Mouse (Mus musculus) left cerebral cortex, adult 18-20 months (tissue): Measurements from ENCODE around the gene Zfp639. TPM values are rescaled to one million over a fixed set of nuclear protein-coding genes. Genes with fewer than 3 reads are reported as not detected.
A peak's percentile ranks its signal among the peaks of the same experiment; 100 is the strongest.

Experiments used
- DNase-seq, 2 experiments: peaks; one replicate each; pipeline ENCODE4 v3.0.0; 2021 to 2022; ENCODE audit warnings: low spot score in 2 of 2, mixed read lengths in 1 of 2
- total RNA-seq, 2 experiments: library from RNA; stranded (reverse); gene quantifications; 2 replicates each; pipeline ENCODE4 v1.2.3; 2021

Zfp639 gene
- total RNA-seq, 2 experiments from 2014 or later, result 33.5 to 33.8 TPM

DNA sequence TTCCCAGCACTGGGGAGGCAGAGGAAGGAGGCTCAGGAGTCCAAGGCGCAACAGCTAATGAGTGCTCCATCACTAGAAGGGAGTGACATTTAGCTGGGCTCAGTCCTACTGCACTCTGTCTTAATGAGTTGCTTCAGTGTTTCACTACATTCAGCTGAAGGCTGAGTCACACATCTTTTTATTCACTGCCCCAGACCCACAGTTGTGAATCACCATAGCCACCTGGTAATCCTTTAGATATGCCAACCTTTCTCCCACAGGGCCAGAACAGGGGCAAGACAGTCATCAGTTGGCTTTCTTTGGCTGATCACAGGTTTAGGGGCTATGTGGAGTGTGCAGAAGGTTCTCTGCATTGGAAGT lies 13.4 kb upstream of the Zfp639 start:
- no peak for DNase-seq

- DNase-seq, result no peak
Observed at GRCm38 (mm10) chr3:32500346-32500745, 9.7 kb upstream of the Zfp639 start.

GRCm38 (mm10) chr3:32505841-32506240 lies 4.2 kb upstream of the Zfp639 start:
- DNase-seq, result no peak

DNA sequence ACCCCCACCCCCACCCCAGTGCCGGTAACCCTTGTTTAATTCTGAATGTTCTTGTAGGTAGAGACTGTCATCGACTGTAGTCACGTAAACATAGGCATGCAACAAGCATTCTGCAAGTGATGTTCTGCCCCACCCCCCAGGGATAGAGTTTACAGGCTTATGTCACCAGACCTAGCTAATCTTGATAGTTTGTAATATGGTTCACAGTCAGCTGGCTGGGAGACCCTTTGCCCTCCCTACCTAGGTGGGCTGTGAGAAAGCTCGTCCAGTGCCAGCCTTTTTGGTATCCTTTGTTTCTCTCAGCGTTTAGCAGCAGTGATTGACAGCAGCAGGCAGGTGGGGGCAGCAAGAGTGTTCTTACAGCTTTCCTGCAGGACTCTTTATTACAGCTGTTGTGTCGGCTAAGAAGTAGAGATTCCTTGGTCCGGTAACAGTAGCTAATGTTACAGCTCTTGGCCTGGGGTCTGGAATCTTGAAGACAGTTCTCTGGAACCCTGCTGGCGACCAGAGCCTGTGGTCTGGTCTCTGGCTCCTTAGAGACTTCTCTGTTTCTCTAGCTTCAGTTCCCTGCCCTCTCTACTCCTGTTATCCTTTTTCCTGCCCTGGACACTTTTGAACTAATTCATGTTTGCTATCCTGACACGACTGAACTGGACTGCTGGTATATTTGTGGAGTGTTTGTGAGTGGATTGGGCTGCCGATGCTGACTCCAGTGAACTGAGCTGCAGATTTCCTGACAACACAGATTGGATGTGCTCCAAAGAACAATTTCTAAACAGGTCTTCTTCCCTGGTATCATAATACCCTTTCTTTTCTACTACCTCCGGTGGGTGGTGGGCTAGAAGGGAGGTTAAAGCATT lies 3.5 kb upstream of the Zfp639 start:
- no peak for DNase-seq

DNA sequence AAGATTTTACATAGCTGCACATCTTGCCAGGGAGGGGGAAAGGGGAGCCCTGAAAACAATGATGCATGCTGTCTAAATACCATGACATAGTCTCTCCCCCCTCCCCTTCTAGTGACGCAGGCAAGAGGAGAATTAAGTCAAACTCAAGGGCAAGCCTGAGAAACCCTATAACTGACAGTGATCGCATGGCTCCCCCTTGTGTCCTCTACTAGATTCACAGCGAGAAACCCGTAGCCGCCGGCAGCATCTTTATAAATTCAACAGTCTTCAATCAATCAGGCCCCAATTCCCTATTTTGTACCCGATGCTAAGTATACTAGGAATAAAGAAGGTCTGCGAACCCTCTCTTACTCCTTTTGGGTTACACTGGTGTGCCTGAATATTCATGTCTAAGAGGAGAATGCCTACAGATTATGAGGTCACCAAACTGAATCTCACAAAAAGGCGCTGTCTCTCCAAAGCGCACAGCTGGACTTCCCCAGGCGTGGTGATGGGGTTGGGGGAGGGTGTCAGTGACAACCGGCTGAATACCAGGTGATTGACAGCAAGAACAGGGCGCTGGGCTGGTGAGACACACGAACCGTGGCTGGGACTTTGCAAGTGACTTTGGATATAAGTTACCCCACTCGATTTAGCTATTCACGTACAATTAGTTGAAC lies 1.3 kb upstream of the Zfp639 start:
- DNase-seq, result peak; percentile 67 to 71

DNA sequence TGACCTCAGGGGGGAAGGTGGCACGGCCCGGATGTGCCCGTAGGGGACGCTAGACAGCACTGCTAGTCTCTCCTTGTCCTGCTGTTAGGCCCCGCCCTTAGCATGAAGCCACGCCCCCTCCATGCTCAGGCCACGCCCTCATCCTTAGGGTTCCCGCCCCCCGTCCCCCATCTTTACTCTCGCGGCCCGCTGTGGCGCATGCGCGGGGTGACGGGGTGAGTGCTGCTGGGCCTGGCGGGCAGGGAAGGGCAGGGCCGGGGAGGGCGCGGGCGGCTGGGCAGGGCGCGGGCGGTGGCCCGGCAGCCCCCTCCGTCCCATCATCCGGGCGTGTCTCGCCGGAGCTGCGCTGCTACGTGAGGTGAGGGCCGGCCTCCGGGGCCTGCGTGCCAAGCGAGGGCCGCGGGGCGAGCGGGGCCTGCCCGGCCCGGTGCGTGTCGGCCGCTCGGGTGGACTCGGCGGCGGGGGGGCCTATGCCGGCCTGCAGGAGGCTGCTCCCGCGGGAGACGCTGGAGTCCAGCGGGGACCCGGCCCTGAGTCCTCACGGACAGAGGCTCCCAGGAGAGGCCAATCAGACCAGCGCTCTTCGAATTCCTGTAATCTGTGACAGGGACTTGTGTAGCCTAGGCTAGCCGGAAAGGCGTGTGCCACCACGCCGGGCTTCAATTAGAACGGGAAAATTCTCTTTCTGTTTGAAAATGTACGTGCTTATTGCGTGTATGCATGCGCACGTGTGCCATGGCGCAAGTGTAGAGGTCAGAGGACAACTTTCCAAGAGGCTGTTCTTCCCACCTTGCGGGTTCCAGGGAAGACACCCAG lies 524 bp downstream of the Zfp639 start:
- peak; percentile 92 to 94 for DNase-seq

DNA sequence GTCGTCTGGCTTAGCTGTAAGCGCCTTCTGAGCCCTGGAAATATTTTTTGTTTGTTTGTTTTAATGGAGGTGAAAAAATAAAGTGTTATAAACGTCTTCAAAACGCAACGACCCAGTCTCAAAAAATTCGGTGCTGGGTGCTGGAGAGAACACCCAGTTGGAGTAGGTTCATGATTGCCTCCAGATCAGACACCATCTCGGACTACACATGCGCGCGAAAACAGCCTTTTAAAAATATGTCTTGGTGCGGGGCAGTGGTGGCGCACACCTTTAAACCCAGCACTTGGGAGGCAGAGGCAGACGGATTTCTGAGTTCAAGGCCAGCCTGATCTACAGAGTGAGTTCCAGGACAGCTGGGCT lies 1.1 kb downstream of the Zfp639 start:
- peak in 1 of 2 experiments; percentile 21 for DNase-seq

DNA sequence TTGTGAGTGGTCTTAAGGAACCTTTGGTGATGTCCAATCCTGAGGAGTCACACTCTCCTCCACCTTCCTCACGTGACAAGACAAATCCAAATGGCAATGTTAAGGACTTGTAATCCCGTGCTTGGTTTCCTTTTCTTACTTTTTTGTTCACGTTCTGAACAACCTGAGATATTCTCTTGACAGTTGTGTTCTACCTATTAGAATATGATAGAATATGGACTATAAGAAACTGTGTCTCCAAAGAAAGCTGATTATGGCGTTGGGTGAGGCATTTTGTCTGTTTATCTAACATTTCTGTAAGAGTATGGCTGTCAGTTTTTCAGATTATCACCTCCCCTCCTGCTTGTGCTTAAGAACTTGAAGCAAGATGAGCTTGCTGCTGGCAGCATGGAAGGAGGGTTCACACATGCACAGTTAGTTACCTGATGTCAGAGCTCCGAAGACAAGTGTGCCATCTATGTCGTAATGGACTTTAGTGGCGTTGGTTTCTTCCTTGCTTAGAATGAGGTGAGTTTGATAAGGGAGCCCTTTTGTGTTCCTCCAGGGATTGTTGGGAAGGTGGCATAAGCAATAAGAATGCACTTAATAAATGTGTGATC lies 2.7 kb downstream of the Zfp639 start:
- DNase-seq, result no peak

GRCm38 (mm10) chr3:32513528-32513927 lies 3.5 kb downstream of the Zfp639 start:
- DNase-seq, result no peak

DNA sequence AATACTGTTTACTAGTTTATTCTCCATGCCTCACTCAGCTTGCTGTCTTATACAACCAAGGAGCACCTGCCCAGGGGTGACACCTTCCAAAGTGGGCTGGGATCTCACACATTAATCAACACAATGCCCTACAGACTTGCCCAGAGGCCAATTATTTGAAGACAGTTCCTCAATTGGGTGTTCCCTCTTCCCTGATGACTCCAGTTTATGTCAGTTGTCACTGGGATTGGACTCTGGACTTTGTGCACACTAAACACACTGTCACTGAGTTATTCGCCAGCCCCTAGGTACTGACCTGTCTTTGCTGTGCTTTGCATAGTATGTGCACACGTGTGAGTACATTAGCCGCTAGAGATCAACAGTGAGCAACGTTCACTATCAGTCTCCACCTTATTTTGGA lies 17.1 kb downstream of the Zfp639 start:
- no peak for DNase-seq

DNA sequence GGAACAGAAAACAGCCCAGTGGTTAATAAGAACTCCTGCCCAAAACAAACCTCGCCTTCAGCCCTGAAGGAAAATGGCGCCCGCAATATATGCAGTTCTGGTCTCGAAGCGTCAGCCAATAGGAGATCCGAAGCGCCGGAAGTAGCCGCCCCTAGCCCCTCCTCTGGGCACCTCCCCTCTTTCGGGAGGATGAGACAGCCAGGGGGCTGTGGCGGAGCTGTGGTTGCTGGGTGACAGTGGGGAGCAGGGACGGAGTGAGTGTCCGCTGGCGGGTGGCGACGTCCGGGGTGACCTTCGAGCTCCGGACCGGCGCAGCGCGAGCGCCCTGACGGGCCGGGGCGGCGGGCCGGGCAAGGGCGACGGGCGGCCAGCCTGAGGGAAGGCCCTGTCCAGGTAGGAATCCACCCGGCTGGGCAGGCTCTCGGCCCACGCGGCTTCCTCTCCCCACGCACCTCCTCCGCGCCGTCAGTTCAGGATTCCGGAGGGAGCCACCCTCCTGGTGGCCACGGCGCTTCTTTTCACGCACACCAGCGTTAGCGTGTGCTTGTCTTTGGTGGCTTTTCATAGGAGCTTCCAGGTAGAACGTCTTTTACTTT lies 19.3 kb downstream of the Zfp639 start, which contains the start of gene Mfn1:
Mfn1 (plus strand) TSS at position 163 of the 596 bp plus-strand sequence.
- peak; percentile 86 to 94 for DNase-seq

- no peak for DNase-seq
Observed at GRCm38 (mm10) chr3:32530041-32530440, 20.0 kb downstream of the Zfp639 start.

DNA sequence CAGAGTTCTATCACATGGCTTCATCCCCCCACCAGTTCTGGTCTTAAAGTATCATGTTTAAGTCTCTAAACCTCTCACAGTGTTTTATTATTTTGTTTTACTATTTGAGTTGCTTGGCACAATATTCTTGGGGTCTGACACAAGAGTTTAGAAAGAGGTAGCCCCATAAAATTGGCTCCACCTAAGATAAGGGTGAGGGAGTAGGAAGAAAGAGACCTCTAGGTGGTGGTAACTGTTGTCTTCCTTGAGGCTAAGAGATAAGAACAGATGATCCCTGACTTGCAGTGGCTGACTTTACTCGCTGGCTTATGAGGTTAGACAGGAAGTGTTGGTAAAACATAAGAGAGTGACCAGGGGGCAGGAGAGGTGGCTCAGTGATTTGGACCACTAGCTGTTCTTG lies 25.6 kb downstream of the Zfp639 start:
- no peak for DNase-seq

DNA sequence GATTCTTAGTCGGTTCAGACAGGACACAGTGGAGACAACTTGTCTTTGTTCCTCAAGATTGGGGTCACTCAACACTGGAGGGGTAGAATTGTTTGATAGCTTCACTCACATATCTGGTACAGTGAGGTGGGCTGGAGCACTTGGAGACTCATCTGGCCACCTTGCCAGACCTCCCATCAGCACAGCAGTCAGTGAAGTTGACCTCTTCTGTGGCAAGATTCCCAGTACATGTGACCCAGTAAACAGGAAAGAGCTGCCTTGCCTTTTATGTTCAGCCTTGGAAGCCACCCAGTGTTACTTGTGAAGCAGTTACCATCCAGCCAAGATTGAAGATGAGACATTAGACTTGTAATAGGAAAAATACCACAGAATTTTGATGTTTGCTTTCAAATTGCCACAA lies 27.5 kb downstream of the Zfp639 start:
- DNase-seq, result peak; percentile 15 to 24

GRCm38 (mm10) chr3:32538091-32538490 lies 28.0 kb downstream of the Zfp639 start:
- no peak for DNase-seq

GRCm38 (mm10) chr3:32553061-32553460 lies 43.0 kb downstream of the Zfp639 start:
- no peak for DNase-seq

DNA sequence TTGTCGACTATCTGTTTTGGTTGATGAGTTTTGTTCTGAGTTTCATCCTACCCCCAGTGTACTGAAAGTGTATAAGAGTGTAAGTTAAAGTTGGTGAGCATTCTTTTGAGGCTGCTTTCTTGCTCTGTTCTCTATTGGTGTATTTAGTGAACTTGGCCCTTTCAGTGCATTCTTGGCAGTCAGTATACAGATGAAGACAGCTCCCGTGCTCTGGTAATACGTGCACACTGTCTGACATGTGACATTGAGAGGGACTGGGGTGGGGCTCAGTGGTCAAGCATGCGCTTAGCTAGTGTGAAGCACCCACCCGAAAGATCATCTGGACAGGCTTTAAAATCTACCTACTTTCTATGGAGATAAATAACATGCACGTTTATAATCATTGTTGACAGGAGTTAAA lies 53.3 kb downstream of the Zfp639 start:
- no peak for DNase-seq
